Mouse (Mus musculus) intestine, postnatal 0 days (tissue): ENCODE results near the gene Opalin. TPM values are rescaled to one million over a fixed set of nuclear protein-coding genes. Genes with fewer than 3 reads are reported as not detected.
A peak's percentile ranks its signal among the peaks of the same experiment; 100 is the strongest.

Experiments
- ATAC-seq: fragments of 200-750 bp; cut with Nextera tagmentation; 2 replicates; pipeline ENCODE4 v1.8.0; 2017; ENCODE audit warnings: mild to moderate bottlenecking, moderate TSS enrichment, moderate library complexity
- H3K27ac ChIP-seq: fragments of 300-500 bp; sonication (generic); 2 replicates; pipeline ENCODE4 v1.5.1; 2014; ENCODE audit warnings: mild to moderate bottlenecking, low read depth, low read length, moderate library complexity
- H3K27me3 ChIP-seq: fragments of 300-500 bp; sonication (generic); replicated peaks from 2 replicates; pipeline ENCODE4 v1.6.1; 2014; ENCODE audit warnings: low read length, mixed read lengths; ENCODE audit not compliant: control insufficient read depth, insufficient read depth
- H3K36me3 ChIP-seq: fragments of 300-500 bp; sonication (generic); 2 replicates; pipeline ENCODE4 v1.6.1; 2014; ENCODE audit warnings: mild to moderate bottlenecking, moderate library complexity; ENCODE audit not compliant: control insufficient read depth, insufficient read depth
- H3K4me1 ChIP-seq: fragments of 300-500 bp; sonication (generic); replicated peaks from 2 replicates; pipeline ENCODE4 v1.6.1; 2014; ENCODE audit warnings: antibody characterized with exemption, low read length, mixed read lengths; ENCODE audit not compliant: control insufficient read depth, insufficient read depth
- H3K4me2 ChIP-seq: fragments of 300-500 bp; sonication (generic); replicated peaks from 2 replicates; pipeline ENCODE4 v1.6.1; 2014; ENCODE audit warnings: low read depth, mild to moderate bottlenecking, moderate library complexity
- H3K4me3 ChIP-seq: fragments of 300-500 bp; sonication (generic); 2 replicates; pipeline ENCODE4 v1.5.1; 2014; ENCODE audit warnings: low read depth, low read length
- H3K9ac ChIP-seq: fragments of 300-500 bp; sonication (generic); 2 replicates; pipeline ENCODE4 v1.6.1; 2014; ENCODE audit warnings: mild to moderate bottlenecking, low read depth, low read length
- H3K9me3 ChIP-seq: fragments of 300-500 bp; sonication (generic); 2 replicates; pipeline ENCODE4 v1.6.1; 2016; ENCODE audit warnings: mixed run types; ENCODE audit not compliant: control insufficient read depth
- CTCF ChIP-seq: sonication (generic); IDR thresholded peaks from 2 replicates; pipeline ENCODE4 v1.5.1; 2016; ENCODE audit warnings: low read depth, mild to moderate bottlenecking, control low read depth, antibody characterized with exemption, moderate library complexity
- WGBS: fragments of 180-500 bp; shearing (Covaris S2); extraction: QIAGEN DNeasy Blood & Tissue Kit; methylation state at CpG from one replicate; pipeline ENCODE4 v1.1.7; 2014; 5-methylcytosine and 5-hydroxymethylcytosine counted together
- polyA plus RNA-seq: library from polyadenylated mRNA; unstranded; fragments of >200 nt; fragmentation: Nextera tagmentation; extraction: Ambion mirVana; gene quantifications from 2 replicates; pipeline ENCODE4 v1.2.1, GENCODE M21; 2015

Gene Opalin
- polyA plus RNA-seq, 1 experiment from 2014 or later, result not detected

DNA sequence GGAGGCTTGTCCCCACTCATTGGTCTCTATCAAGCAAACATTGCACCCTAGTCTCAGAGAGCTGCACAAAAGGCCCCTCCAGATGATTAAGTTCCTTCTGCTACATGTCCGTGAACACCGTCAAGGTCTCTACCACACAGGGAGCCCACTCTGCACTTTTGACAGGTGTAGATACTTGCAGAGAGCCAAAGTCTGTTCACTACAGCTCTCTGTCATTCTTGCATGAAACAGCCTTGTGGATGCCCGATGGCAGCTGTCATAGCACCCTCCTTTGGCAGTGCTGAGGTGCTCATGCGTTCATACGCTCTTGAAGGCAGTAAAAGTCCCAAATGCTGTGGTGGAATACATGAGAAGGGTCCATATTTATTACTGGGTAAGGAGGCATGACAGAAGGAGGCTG, 49.9 kb downstream of the Opalin start:
- TF ChIP-seq CTCF, result no peak
- Histone ChIP-seq H3K27ac (no peak overlapping the region), H3K27me3 (no peaks in the 10 kb centered on the region; the same call in 1 of the 2 replicates), H3K36me3 (no peaks in the 10 kb centered on the region), H3K9me3 (no peaks in the 10 kb centered on the region), H3K4me1 (no peaks in the 10 kb centered on the region), H3K4me3 (no peak overlapping the region), H3K9ac (no peak overlapping the region), H3K4me2 (no peak overlapping the region)
- ATAC-seq, result no peak
- WGBS, result 92% methylated on average over 5 of the region's 5 CpGs

DNA sequence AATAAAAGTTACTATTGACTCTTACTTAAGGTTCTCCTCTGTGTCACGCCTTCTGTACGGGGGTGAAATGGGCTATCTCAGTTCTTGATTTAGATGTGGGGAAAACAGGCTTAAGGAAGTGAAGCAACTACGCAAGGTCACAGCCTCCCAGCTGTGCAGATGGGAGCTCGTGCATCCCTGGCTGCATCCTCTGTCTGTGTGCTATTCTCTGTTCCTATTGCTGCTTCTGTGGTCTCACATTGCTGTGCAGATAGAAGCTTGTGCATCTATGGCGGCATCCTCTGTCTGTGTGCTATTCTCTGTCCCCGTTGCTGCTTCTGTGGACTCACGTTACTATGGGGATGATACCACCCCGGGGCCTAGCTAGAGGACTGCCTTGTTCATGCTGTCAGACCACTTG, 50.4 kb downstream of the Opalin start:
- WGBS, result 79% methylated on average over 8 of the region's 8 CpGs
- H3K4me3 ChIP-seq, result no peak overlapping the region
- H3K9me3 ChIP-seq, result no peaks in the 10 kb centered on the region

GRCm38 (mm10) chr19:41022244-41022643, 54.7 kb downstream of the Opalin start:
- TF ChIP-seq CTCF, result no peak
- H3K9me3 ChIP-seq, result no peaks in the 10 kb centered on the region
- H3K9ac ChIP-seq, result no peak overlapping the region
- no peak for ATAC-seq
- H3K4me2 ChIP-seq, result no peak overlapping the region
- WGBS, result 86% methylated on average over 4 of the region's 4 CpGs
- H3K4me1 ChIP-seq, result no peaks in the 10 kb centered on the region
- H3K27ac ChIP-seq, result no peak overlapping the region
- H3K27me3 ChIP-seq, result no peaks in the 10 kb centered on the region; the same call in 1 of the 2 replicates
- no peak overlapping the region for H3K4me3 ChIP-seq
- H3K36me3 ChIP-seq, result no peaks in the 10 kb centered on the region

More for the DNA sequence above, 50.4 kb downstream of the Opalin start:
- H3K9ac ChIP-seq, result no peak overlapping the region
- no peaks in the 10 kb centered on the region for H3K36me3 ChIP-seq
- H3K4me1 ChIP-seq, result no peaks in the 10 kb centered on the region
- no peak for TF ChIP-seq CTCF
- no peak overlapping the region for H3K27ac ChIP-seq
- H3K4me2 ChIP-seq, result no peak overlapping the region
- no peak for ATAC-seq
- no peaks in the 10 kb centered on the region; the same call in 1 of the 2 replicates for H3K27me3 ChIP-seq

DNA sequence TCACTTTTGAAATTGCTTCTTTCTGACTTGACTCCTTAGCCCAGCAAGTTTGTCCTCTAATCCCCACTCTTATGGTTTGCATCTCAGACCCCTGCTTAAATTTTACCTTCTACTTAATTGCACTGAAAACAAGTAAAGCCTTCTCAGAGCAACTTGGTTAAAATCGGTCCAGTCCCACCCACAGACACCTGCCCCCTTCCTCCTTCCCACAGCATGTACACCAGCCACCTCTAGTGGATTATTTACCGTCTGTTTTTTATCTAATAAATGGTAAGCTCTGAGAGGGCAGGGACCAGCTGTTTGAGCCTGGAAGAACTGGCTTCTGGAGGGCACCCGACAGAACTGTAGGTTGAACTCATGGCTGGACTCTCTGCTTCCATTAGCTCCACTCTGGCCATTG, 56.4 kb downstream of the Opalin start:
- Histone ChIP-seq H3K36me3 (no peaks in the 10 kb centered on the region), H3K4me2 (no peak overlapping the region), H3K27ac (no peak overlapping the region), H3K4me1 (no peaks in the 10 kb centered on the region), H3K4me3 (no peak overlapping the region), H3K27me3 (no peaks in the 10 kb centered on the region), H3K9ac (no peak overlapping the region), H3K9me3 (no peaks in the 10 kb centered on the region)
- ATAC-seq, result no peak
- WGBS, result 63% methylated on average over 3 of the region's 3 CpGs
- no peak for TF ChIP-seq CTCF

DNA sequence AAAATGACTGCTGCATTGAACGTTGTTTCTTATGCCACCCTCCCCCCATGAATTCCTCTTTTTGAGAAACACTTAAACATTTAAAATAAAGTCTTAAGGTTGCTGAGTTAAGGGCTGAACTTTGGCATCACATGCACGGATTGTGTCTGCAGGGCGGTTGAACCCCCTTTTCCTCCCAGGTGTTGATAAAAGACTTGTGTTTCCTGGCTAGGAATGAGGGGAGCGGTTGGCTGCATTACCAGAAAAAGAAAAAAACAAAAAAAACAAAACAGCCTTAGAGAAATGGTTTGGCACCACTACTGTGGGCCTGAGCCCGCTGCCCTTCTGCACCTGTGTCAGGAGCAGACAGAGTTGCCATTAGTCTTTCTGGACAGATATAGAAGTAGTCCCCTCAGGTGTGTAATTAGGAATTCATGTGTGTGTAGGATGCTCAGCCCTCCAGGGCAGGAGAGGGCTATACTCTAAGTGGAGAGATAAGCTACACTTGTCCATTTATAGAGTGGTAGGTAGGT, 57.7 kb downstream of the Opalin start:
- Histone ChIP-seq H3K27me3 (no peaks in the 10 kb centered on the region), H3K9me3 (no peaks in the 10 kb centered on the region), H3K27ac (no peak overlapping the region), H3K4me3 (no peak overlapping the region), H3K4me1 (no peaks in the 10 kb centered on the region), H3K4me2 (no peak overlapping the region), H3K36me3 (no peaks in the 10 kb centered on the region), H3K9ac (no peak overlapping the region)
- WGBS, result 56% methylated on average over 5 of the region's 5 CpGs
- no peak for ATAC-seq
- no peak for TF ChIP-seq CTCF

DNA sequence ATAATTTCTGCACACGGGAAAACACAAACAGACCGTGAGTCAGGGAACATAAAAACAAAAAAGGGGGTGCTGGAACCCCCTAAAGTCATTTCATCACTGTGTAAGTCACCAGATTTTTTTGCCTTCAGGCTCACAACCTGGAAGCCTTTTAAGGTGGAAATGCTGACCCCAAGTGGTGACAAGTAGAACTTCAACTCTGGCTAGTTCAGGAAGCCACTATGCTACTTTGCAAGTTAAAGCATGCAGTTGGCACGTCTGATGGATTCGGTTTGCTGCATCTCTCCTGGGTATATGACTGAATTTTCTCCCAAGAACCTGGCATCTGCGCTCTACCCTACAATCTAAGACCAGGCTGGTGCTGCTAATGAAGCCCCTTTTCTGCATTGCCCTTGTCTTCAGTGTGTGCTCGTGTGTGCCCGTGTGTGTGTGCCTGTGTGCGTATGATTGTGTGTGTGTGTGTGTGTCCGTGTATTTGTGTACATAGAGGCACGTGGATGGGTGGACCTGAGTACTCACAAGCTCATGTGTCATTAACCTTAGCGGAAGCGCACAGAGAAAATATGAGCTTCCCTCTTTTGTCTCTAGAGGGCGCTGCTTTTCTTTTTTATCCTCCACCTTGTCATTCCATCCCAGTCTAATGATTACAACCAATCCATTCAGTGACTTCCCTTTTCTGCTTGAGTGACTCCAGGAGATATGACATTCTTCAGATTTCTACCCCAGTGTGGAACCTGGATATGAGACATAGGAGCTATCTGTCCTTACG, 60.8 kb downstream of the Opalin start:
- H3K4me2 ChIP-seq, result peak overlapping the region; percentile 62
- H3K4me3 ChIP-seq, result no peak overlapping the region
- TF ChIP-seq CTCF, result peak; percentile 80
- H3K27ac ChIP-seq, result no peak overlapping the region
- ATAC-seq, result peak; percentile 52
- H3K9me3 ChIP-seq, result no peaks in the 10 kb centered on the region
- H3K36me3 ChIP-seq, result no peaks in the 10 kb centered on the region
- no peaks in the 10 kb centered on the region for H3K4me1 ChIP-seq
- H3K9ac ChIP-seq, result no peak overlapping the region
- 12% methylated on average over 14 of the region's 14 CpGs for WGBS
- no peaks in the 10 kb centered on the region for H3K27me3 ChIP-seq
